Mouse (Mus musculus): ENCODE data around the gene C7. TPM values are rescaled to one million over a fixed set of nuclear protein-coding genes. Genes with fewer than 3 reads are reported as not detected.
"Not testable (repeated sequence)": the region's sequence is repeated elsewhere in the genome, so short reads cannot be mapped to it uniquely, and the experiment has no call there.

Gene C7
- total RNA-seq, 2 experiments from 2014 or later = 0.65 to 0.81 TPM

DNA sequence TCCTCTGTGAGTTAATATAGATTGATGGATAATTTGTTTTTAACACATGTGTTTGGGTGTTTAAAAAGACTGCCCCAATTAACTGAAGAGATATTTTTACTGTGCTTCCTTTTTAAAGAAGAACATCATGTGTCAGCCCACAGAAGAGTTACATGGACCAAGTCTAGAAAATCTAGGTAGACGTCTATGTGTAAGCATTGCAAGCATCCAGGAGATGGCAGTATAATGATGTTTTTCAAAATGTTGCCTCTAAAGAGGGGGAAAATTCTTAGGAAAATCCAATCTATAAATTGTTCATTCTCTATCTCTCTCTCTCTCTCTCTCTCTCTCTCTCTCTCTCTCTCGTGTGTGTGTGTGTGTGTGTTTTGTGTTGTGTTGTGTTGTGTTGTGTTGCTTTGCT lies 22.6 kb upstream of the C7 start:
- DNase-seq (ENCODE audit: extremely low spot score in 1 of 2, low spot score in 2 of 2) = no peak
- intact Hi-C loops (cut with DNase I) = loop anchor here (2.0 kb wide), 1 partner anchor 1123 kb away; no protein-coding TSS in a partner anchor
- TF ChIP-seq CTCF (IDR thresholded peaks at IDR 0.05) = peak; percentile 62
- H3K4me3 ChIP-seq = no peak overlapping the region
- H3K27ac ChIP-seq = no peak overlapping the region

DNA sequence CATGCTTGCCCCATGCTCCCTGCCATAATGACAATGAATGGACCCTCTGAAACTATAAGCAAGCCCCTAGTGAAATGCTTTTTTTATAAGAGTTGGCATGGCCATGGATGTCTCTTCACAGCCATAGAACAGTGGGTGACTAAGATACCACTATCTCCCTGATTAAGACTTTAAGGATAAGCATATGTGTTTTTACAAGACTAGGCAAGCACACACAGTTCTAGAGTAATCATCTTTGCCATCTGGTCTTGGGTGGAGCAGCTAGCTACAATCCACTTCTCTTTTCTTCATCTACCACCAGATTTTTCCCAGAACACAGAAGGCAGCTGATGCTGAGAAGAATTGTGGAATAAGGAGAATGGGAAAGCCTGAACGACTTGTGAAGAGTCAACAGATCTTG lies 17.7 kb upstream of the C7 start:
- no peak for DNase-seq (ENCODE audit: extremely low spot score in 1 of 2, low spot score in 2 of 2)
- Histone ChIP-seq H3K27ac (no peak overlapping the region), H3K4me3 (no peak overlapping the region)
- intact Hi-C loops (cut with DNase I) = no loop called here
- TF ChIP-seq CTCF (IDR thresholded peaks at IDR 0.05) = no peak

DNA sequence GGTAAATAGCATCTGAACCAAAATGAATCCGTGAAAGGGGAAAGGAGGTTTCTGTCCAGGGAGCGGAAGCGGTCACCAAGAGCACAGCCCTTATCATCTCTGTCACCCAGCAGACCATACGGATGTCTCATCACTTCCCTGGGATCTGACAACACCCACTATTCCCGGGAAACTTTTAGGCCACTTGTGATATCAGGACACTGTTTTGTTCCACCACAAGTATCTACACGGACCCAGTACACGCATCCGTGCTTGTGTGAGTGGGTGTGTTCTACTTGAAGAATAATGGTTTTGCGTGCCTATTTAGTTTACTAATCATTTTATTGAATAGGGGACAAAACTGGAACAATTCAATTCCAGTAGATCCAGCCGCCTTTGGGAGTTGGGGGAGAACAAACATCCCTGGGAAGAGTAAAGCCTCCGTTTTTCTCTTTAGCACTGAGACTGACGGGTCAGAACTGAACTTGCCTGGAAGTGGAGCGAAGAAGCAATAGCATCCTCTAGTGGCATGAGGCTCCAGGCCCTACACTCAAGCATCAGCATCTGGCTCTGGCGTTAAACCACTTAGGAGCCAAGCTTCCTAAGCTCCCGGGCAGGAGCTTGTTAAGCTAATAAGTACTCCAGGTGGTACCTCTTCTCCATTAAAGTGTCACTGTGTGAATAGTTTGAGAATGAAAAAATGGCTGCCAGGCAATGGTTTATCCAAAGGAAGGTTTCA lies 5.4 kb upstream of the C7 start:
- peak; percentile 53 to 56 for DNase-seq (ENCODE audit: extremely low spot score in 1 of 2, low spot score in 2 of 2)
- Histone ChIP-seq H3K27ac (no peak overlapping the region), H3K4me3 (no peak overlapping the region)
- peak; percentile 94 for TF ChIP-seq CTCF (IDR thresholded peaks at IDR 0.05)
- intact Hi-C loops (cut with DNase I) = loop anchor here (2.0 kb wide), 1 partner anchor 1012 kb away; no protein-coding TSS in a partner anchor

DNA sequence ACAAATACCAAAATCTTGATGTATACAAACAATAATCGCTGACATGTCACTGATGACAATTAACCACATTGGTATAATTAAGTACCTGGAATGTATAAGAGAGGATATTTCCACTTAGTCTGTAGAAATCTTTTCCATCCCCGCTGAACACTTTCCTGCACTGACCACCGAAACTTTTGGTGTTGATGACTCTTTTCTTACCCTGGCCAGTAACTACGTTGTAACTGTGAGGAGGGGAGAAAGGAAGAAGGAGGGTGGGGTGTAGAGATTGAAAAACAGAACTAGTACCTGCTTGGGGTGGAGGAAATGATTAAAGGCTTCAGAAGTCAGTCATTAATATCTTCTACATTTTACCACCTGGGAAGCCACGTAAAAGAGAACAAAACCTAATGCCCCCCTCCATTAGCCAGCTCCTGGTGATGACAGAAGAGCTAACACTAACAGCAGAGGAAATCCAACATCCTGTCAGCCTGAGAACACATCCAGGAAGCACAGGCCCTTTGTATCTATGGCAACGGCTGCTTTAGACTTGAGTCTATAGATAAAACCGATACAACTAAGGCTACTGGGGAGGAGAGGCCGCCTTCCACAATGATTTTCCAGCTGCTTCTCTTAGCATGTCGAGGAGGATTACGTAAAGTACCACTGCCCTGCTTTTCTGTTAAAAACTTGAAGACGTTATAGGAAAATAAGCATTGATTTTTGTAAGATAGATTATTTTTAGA lies 17.8 kb downstream of the C7 start:
- DNase-seq (ENCODE audit: extremely low spot score in 1 of 2, low spot score in 2 of 2) = peak; percentile 19 to 38
- intact Hi-C loops (cut with DNase I) = no loop called here
- Histone ChIP-seq H3K27ac (peak overlapping the region; percentile 4), H3K4me3 (no peak overlapping the region)
- no peak for TF ChIP-seq CTCF (IDR thresholded peaks at IDR 0.05)

DNA sequence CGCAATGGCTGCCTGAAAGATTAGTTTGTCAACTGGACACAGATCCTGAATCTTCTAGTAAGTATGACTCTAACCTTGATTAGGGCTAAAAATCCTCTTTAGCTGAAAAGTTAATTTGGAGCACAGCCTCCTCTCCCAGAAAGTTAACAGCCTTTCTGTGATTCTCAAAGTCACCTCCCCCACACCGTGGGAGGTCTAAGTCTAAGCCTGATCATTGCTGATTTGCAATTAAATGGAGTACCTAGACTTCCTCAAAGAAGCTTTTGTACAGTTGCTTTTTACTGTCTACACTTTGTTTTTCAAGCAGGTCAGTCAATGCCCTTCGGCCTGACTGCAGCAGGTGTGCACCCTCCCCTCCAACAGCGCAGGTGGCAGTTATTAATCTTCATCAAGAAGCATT lies 34.3 kb downstream of the C7 start:
- no peak for DNase-seq (ENCODE audit: extremely low spot score in 1 of 2, low spot score in 2 of 2)
- Histone ChIP-seq H3K27ac (no peak overlapping the region), H3K4me3 (no peak overlapping the region)
- no peak for TF ChIP-seq CTCF (IDR thresholded peaks at IDR 0.05)
- intact Hi-C loops (cut with DNase I) = no loop called here

DNA sequence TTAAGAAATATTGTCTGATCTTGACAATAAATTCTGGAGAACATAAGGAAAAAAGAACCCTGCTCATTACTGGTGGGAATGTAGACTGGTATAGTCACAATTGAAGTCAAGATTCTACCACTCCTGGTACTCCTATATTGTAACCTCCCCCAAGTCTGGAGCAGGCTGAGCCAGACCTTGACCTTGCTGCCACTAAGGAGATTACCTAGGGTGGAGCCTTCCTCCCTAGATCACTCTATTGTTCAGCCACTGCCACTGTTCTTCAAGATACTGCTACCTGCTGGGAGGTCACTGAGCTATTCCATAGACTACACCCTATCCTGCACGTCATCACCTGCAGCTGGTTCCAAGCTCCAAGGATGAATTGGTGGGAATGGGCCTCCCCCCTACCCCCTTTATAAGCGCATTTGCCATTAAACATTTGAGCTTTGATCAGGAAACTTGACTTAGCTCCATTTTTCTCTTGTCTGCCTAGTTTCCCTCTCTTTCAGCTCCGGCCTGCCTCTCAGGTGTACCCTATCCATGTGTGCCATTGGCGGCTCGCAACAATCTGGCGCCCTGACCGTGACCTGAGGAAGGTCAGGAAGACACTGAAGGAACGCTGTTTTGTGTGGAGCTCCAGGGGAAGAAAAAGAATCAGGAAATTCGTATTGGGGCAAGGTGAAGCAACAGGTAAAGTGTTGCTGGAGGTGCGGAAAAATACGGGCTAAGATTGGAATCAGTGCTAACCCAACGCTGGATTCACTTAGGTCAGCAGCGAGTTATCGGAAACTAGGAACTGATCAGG lies 39.9 kb downstream of the C7 start:
- H3K4me3 ChIP-seq; H3K27ac ChIP-seq; DNase-seq (ENCODE audit: extremely low spot score in 1 of 2, low spot score in 2 of 2); intact Hi-C loops (cut with DNase I): not testable (repeated sequence)

DNA sequence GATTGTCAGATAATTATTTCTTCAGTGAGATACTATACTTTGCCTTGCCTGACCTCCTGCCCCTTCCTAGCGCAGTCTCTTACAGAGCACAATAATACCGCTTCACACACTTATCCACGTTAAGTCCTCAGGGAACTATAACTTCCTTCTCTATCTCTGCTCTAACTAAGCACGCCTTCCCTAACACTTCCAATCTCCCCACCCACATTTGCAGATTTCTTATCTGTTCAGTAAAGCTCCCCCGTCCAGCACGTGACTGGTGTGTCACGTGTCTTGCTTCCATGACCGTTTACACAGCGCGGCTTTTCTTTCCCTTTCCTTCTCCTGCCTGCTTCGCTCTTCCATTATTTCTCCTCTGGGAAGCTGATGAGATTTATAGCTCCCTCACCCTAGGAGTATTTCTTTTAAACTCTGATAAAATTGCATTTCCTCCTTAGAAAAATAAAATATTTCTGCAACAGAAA lies 53.9 kb downstream of the C7 start:
- Histone ChIP-seq H3K4me3 (no peak overlapping the region), H3K27ac (no peak overlapping the region)
- no peak for TF ChIP-seq CTCF (IDR thresholded peaks at IDR 0.05)
- intact Hi-C loops (cut with DNase I) = no loop called here
- DNase-seq (ENCODE audit: extremely low spot score in 1 of 2, low spot score in 2 of 2) = no peak

DNA sequence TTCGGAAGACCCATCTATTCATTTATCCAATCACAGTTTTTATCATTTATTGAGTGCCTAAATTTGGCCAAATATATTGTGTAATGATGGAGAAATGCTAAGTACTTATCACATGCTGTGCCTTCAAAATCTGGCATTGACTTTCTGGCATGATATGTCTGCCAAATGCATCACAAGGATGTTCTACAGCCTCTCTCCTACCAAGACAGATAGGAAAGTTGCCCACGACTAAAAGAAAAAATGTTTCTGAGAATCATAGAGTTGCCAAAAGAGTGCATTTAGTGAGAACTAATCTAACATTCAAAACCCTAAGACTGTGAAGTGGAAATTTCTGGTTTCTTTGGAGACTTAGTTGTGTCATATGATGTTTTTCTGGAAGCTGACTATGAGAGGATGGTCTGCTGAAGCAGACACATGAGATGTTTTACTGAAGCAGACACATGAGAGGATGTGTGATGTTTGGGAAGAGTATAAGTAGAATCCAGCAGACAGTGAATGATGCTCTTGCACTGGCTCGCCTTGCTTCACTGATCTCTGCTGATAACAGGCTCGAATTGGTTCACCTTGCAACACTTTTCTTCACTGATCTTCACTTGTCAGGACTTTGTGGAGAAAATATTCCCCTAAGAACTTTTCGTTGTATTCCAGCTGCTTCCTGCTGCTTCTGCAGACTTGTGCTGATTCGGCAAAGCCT lies 59.9 kb downstream of the C7 start:
- Histone ChIP-seq H3K27ac (peak overlapping the region; percentile 57), H3K4me3 (no peak overlapping the region)
- no peak for DNase-seq (ENCODE audit: extremely low spot score in 1 of 2, low spot score in 2 of 2)
- TF ChIP-seq CTCF (IDR thresholded peaks at IDR 0.05) = no peak
- intact Hi-C loops (cut with DNase I) = no loop called here

DNA sequence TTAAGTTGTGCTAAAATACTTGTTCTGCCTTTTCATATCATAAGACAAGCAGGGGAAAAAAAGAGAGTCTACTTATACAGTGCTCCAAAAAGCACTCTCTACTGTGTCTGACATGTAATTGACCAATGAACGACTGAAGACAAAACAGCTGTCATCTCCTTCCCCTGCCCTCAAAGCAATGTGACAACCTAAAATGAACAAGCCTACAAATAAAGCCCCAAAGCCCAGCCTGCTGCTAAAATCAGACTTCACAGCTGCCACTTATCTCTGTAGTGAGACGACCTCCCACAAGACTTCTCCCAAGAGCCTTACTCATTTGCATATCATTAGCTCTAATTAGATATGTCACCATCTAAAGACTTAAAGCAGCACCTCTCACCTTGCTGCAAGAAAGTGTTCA lies 60.6 kb downstream of the C7 start:
- no peak overlapping the region for H3K4me3 ChIP-seq
- peak overlapping the region; percentile 57 for H3K27ac ChIP-seq
- TF ChIP-seq CTCF (IDR thresholded peaks at IDR 0.05) = no peak
- no peak for DNase-seq (ENCODE audit: extremely low spot score in 1 of 2, low spot score in 2 of 2)
- intact Hi-C loops (cut with DNase I) = no loop called here

DNA sequence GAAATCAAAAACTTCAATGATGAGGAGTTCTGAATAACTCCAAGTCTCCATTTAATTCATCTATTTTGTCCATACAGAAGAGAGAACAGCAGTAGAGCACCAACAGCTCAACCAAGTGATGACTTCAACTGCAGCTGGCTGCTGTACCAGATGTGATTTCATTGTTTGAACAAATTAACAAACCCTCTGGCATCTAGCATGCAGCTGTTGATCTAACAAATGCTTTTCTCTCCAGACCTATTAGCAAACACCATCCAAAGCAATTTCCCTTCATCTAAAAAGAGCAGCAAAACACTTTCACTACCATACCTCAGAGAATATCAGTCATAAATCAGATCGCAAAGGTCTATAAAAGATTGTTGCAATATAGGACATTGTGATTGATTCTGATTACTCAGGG lies 90.2 kb downstream of the C7 start:
- intact Hi-C loops (cut with DNase I) = no loop called here
- no peak for TF ChIP-seq CTCF (IDR thresholded peaks at IDR 0.05)
- no peak for DNase-seq (ENCODE audit: extremely low spot score in 1 of 2, low spot score in 2 of 2)
- Histone ChIP-seq H3K27ac (no peak overlapping the region), H3K4me3 (no peak overlapping the region)

Other genes starting within 250 kb of the C7 start
- gene Mroh2b, start 165.0 kb downstream of the C7 start, total RNA-seq (2021) = not detected
- 1 to 10 TPM; 2.2 to 2.7 TPM for gene Card6, start 44.8 kb upstream of the C7 start, total RNA-seq (2021)
- 100 to 1,000 TPM; 252 to 283 TPM for gene Rpl37, start 52.9 kb upstream of the C7 start, total RNA-seq (2021)
- 10 to 100 TPM; 20.1 to 21.7 TPM for gene Prkaa1, start 80.1 kb upstream of the C7 start, total RNA-seq (2021)
- gene Ttc33, start 121.8 kb upstream of the C7 start, total RNA-seq (2021) = 10 to 100 TPM; 90.7 to 95.1 TPM
- gene Ptger4, start 180.4 kb upstream of the C7 start, total RNA-seq (2021) = 1 to 10 TPM; 1.1 to 1.2 TPM